Mouse (Mus musculus) erythroid progenitor cell, adult 5-6 weeks (primary cell): ENCODE measurements around the gene Patj. TPM values are rescaled to one million over a fixed set of nuclear protein-coding genes. Genes with fewer than 3 reads are reported as not detected.

Experiments used
- ATAC-seq: replicated peaks from 2 replicates; pipeline ENCODE4 v1.8.0; 2016; ENCODE audit warnings: moderate number of reproducible peaks, mild to moderate bottlenecking, moderate TSS enrichment, inconsistent platforms; ENCODE audit not compliant: poor library complexity, low FRiP score, severe bottlenecking
- total RNA-seq, 2 experiments: library from RNA; stranded (forward) in 1 of 2; stranded (reverse) in 1 of 2; fragments of 150-400 nt in 1 of 2; fragments of 186-747, 209-891 nt in 1 of 2; gene quantifications; 2 replicates each; pipeline versions ENCODE4 v1.2.3 to v1.2.4; 2015 to 2017; ENCODE audit warnings: low replicate concordance in 2 of 2

Patj gene
- total RNA-seq, 2 experiments from 2014 or later, result 4.2 TPM; not detected in 1

DNA sequence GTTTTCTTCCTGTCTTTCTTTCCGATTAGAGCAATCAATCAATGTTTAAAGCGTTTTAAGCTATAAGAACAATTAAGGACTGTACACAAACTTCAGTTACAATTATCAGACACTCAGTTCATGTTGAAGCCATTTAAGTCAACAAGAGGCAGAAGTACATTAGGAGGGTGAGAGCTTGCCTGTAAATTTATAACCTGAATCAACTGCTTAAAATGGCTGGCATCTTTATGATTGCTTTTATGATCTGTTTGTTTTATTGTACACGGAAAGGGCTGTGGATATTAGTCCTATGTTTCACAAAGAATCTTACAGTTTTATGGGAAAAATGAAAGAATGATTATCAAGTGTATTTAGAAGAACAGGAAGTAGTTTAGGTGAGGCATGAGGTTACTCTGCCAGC, 45.7 kb downstream of the Patj start:
- ATAC-seq, result no peak

GRCm38 (mm10) chr4:98444437-98445139, 49.0 kb downstream of the Patj start:
- no peak for ATAC-seq

- ATAC-seq, result no peak
Observed at GRCm38 (mm10) chr4:98449564-98450263, 54.1 kb downstream of the Patj start.

DNA sequence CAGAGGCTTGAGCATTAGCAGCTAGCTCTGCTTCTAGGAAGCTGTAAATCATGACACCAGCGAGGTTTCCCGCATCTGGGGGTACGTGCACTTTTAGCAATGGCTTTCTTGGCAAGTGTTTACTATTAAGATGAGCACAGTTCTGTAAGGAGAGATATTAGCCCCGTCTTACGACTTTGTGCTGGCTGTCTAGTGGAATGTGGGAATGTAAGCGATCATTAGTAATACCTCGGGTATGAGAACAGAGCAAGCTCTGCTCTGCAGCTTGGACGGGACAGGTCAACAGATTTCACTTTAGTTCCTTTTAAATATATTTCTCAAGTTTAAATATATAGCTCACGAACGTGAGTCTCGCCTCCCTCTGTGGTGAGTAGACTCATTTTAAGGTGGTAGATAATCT, 54.7 kb downstream of the Patj start:
- no peak for ATAC-seq

DNA sequence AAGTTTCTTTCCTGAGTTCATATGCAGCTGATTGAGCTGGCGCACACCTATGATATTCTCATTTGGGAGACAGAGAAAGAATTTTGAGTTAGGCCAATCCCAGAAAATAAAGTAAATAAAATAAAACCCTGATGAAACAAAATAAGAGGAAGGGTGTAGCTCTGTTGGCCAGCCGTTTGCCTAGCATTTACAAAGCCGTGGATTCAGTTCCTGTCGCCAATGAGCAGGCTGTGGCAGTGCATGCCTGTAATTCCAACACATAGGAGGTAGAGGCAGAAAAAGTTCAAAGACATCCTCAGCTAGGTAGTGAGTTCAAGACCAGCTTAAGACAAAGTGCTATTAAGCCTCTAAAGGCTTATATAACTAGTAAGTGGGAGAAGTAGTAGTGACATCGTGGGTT, 55.2 kb downstream of the Patj start:
- no peak for ATAC-seq

DNA sequence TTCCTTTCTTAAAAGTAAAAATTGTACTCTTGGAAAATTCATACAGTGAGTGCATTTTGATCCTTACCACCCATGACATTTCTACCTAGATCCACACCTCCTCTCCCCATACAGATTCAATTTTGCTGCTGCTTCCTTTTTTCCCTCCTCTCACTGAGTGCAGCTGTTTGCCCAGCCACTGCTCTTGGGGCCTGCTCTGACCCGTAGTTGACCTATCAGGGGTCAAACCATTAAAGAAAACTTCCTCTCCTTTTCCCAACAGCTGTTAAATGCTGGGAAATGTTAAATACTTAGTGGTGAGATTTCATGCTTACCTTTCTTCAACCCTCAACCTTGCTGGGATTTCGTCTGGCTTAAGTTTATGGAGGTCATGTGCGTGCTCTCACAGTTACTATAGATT, 55.7 kb downstream of the Patj start:
- no peak for ATAC-seq

- ATAC-seq, result no peak
Observed at GRCm38 (mm10) chr4:98452725-98453124, 57.1 kb downstream of the Patj start.

DNA sequence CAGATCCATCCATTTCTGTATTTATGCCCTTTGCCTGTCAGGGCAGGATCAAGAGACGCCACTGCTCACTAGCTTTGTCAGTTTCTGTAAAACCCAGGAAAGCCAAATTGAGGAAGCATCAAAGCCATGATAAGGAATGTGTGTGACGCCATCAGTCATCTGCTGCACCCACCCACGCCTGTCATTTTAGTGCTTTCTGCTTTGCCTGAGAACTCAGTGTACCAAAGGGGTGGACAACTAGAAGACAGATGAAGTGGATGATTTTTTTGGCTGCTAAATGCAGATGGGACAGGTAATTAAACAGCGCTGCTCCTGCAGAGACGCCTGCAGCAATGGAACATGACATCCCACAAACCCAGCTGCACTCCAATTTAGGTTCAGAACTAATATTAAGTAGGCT, 57.6 kb downstream of the Patj start:
- no peak for ATAC-seq

- no peak for ATAC-seq
Observed at GRCm38 (mm10) chr4:98455352-98455751, 59.8 kb downstream of the Patj start.

DNA sequence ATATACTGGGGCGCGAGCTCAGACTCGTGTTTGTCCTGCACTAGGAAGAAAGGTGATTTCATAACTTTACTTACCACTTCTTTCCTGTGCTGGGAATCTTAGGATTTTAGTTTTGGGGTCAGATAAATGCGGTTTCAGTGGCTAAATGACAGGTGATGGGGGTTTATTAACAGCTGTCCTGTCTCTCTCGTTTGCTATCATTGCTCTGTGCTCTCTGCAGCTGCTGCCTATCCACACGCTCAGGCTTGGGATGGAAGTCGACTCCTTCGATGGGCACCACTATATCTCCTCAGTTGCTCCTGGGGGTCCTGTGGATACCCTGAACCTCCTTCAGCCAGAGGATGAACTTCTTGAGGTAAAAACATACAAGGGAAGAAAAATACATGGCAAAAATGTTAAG, 60.3 kb downstream of the Patj start:
- ATAC-seq, result no peak

DNA sequence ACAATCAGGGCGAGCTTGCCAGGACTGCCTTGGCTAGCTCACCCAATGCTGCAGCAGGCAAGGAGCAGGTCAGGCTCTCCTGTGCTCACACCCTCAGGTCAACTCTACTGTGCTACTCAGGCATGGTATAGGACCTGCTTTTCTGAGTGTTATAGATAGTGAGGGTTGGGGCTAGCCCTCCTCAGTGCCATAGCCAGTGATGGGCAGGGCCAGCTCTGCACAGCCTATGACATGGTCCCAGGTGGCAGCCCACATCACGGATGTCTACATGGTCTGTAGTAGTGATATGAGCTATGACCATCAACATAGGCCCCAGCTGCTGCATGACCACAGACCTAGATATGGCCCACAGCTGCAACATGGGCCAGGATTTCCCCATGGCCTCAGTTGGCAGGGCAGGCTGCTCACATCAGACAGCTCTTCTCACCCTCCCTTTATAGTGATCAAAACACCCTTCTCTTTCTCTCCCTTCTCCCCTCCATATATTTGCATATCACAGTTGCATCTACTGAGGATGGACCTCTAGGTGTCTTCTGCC, 66.3 kb downstream of the Patj start:
- no peak for ATAC-seq

DNA sequence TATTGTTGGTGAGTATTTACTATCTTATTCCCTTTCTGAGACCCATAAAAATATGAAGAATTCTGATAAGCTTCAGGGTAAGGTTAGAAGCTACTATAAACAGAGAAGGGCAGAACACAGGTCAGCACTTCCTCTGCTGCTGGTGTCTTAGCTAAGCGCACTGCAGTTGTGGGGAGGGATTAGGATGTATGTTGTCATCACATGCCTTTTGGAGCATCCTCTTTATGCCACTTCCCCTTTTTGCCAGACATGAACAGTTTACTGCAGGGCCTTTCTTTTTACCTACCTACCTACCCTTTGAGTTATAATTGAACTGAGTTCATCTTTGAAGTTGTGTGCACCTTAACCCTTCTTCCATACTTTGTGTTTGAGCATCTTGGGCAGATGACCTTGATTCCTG, 69.9 kb downstream of the Patj start:
- ATAC-seq, result no peak

- ATAC-seq, result no peak
Observed at GRCm38 (mm10) chr4:98465886-98466285, 70.3 kb downstream of the Patj start.

- no peak for ATAC-seq
Observed at GRCm38 (mm10) chr4:98471376-98471775, 75.8 kb downstream of the Patj start.

DNA sequence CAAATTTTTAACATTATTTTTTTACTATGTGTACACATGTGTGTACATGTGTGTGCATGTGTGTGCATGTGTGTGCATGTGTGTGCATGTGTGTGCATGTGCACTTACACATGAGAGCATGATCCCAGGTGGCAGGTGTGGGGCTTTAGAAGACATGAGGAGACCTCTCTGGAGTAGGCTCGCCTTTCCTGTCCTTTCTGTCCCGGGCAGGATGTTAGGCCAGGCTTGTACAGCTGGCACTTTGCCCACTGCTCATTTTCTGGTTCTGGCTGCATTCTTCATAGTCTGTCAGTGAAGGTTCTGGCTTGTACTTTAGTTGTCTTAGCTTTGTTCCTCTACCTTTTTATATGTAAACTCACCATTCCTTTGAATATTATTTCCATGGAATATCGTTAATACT, 77.9 kb downstream of the Patj start:
- ATAC-seq, result no peak

DNA sequence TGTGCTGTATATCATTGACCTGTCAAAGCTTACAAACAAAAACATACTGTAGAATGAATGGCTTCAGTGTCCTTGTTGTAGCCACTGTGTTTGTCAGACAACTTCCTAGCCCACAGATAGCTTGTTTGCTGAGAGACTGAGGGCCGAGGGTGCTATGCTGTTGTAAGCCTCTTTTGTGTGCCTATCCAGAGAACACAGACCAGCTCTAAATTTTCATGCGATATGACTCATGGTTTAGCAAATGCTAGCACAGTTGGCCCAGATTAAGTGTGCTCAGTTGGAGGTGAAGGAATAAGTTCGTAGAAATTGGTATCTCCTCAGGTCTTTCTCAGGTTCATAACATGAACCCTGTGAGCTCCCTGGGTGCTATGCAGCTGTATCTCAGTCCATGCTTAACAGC, 82.4 kb downstream of the Patj start:
- no peak for ATAC-seq

DNA sequence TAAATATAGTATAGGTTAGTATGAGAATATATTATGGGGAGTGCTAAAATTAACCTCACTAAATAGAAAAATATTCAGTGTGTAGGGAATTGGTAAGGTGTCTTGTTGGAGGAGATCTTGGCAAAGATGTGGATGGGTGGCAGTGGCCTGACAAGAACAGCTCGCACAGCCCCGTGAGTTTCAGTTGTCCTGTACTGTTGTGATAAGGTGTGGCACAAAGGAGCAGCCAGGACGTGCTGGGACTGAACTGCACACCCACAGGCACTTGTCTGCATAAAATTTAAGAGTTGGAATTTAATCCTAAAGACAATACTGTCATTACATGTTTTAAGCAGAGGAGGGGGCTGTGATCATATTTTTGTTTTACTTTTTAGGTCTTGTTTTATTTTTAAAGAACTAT, 90.9 kb downstream of the Patj start:
- peak; percentile 63; the same call in 1 of the 2 replicates for ATAC-seq

- no peak for ATAC-seq
Observed at GRCm38 (mm10) chr4:98486901-98487300, 91.3 kb downstream of the Patj start.

- no peak for ATAC-seq
Observed at GRCm38 (mm10) chr4:98489386-98489785, 93.8 kb downstream of the Patj start.

DNA sequence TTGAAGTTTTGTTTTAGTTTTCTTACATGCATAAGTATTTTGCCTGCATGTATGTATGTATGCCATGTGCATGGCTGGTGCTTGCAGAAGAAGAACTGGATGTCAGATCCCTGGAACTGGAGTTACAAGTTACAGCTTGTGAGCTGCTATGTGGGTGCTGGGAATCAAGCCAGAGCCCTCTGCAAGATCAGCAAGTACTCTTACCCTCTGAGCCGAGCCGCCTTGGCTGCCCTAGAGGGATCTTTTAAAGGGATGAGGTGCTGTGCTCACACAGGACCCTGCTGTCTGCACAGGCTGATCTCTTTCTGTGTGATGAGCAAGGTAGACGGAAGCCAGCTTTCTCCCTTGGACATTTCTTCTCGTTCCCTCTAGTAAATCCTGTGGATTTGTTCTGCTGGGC, 102.8 kb downstream of the Patj start:
- no peak for ATAC-seq

GRCm38 (mm10) chr4:98500182-98500581, 104.6 kb downstream of the Patj start:
- no peak for ATAC-seq
